Mouse (Mus musculus): ENCODE data around the gene Cask. TPM values are rescaled to one million over a fixed set of nuclear protein-coding genes. Genes with fewer than 3 reads are reported as not detected.

Cask gene
- polyA plus RNA-seq, 1 experiment from 2014 or later: 5.9 TPM

DNA sequence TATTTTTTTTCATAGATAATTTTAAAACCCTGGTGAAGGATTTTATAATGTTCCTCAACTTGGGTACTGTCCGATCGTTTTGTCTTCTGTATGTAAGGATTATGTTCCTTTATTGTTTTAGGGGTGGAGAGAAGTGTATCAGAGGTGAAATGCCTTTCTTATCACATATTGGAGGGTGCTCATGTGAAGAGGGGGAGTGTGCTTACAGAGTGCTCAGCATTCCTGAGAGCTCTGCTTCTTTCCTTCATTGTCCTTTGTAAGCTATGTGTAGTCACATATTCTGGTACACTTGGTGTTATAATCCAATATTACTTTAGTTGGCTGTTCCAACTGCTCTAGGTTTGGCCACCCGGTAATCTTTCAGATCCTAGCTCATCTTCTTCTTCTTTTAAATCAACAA lies 150.5 kb downstream of the Cask start:
- H3K27ac ChIP-seq: no peak overlapping the region
- H3K36me3 ChIP-seq: no peaks in the 10 kb centered on the region
- DNase-seq (ENCODE audit: low spot score): no peak
- H3K9me3 ChIP-seq: no peaks in the 10 kb centered on the region
- no peak overlapping the region for H3K4me3 ChIP-seq
- H3K27me3 ChIP-seq (ENCODE audit: insufficient read depth, poor library complexity, severe bottlenecking): no peaks in the 10 kb centered on the region
- 63% methylated on average over 3 of the region's 3 CpGs for WGBS
- no peaks in the 10 kb centered on the region for H3K4me1 ChIP-seq

DNA sequence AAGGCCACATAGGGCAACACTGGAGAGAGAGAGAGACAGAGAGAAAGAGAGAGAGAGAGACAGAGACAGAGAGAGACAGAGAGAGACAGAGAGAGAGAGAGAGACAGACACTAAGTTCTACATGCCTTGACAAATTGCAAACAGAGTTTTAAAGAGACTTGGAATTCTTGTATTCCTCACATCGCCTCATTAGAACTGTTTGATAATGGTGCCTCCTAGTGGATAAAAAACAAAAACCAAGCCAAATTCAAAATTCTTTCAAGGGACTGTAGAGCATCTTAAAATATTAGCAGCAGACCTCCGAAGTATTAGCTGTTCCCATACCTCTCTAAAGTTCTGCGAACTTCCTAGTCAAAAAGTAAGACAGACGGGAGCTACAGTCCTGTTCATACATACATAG lies 159.3 kb downstream of the Cask start:
- no peak for DNase-seq (ENCODE audit: low spot score)
- WGBS: 76% methylated on average over 4 of the region's 4 CpGs

DNA sequence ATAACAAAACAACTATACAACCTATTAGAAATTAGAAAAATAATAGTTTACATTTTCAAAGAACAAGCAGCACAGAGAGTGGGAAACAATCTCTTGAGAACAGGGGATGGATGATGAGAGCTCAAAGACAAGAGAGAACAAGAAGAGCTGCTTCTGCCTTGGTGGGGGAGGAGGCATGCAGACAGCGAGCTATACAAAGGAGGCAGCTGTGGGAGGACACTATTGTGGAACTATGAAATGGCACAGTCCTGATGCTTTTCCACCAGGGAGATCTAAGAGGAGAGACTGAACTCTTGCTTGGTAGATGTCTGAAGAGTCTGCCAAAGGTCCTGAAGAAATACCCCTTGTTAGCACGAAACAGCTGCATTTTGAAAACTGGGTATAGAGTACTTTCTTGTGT lies 162.8 kb downstream of the Cask start:
- WGBS: 79% methylated on average over 2 of the region's 2 CpGs
- Histone ChIP-seq H3K27me3 (ENCODE audit: insufficient read depth, poor library complexity, severe bottlenecking) (no peaks in the 10 kb centered on the region), H3K4me1 (no peaks in the 10 kb centered on the region)

More for the DNA sequence above, 159.3 kb downstream of the Cask start:
- Histone ChIP-seq H3K4me3 (no peak overlapping the region), H3K4me1 (no peaks in the 10 kb centered on the region), H3K9me3 (no peaks in the 10 kb centered on the region), H3K27me3 (ENCODE audit: insufficient read depth, poor library complexity, severe bottlenecking) (no peaks in the 10 kb centered on the region), H3K27ac (no peak overlapping the region), H3K36me3 (no peaks in the 10 kb centered on the region)

DNA sequence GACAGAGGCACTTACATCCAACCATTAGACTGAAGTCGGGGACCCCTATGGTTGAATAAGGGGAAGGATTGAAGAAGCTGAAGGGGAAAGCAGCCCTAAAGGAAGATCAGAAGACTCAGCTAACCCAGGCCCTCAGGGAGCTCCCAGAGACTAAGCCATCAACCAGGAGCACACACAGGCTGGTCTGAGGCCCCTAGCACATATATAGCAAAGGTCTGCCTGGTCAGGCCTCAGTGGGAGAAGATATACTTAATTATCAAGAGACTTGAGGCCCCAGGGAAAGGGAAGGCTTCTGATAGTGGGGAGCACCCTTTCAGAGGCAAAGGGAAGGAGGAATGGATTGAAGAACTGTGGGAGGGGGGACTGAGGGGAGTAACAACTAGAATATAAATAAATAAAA lies 164.6 kb downstream of the Cask start:
- Histone ChIP-seq H3K27ac (no peak overlapping the region), H3K4me3 (no peak overlapping the region), H3K27me3 (ENCODE audit: insufficient read depth, poor library complexity, severe bottlenecking) (no peaks in the 10 kb centered on the region), H3K4me1 (no peaks in the 10 kb centered on the region), H3K36me3 (no peaks in the 10 kb centered on the region), H3K9me3 (no peaks in the 10 kb centered on the region)
- no peak for DNase-seq (ENCODE audit: low spot score)
- 88% methylated on average over 1 of the region's 1 CpGs for WGBS

More for the DNA sequence above, 162.8 kb downstream of the Cask start:
- Histone ChIP-seq H3K4me3 (no peak overlapping the region), H3K27ac (no peak overlapping the region), H3K36me3 (no peaks in the 10 kb centered on the region), H3K9me3 (no peaks in the 10 kb centered on the region)
- DNase-seq (ENCODE audit: low spot score): no peak

DNA sequence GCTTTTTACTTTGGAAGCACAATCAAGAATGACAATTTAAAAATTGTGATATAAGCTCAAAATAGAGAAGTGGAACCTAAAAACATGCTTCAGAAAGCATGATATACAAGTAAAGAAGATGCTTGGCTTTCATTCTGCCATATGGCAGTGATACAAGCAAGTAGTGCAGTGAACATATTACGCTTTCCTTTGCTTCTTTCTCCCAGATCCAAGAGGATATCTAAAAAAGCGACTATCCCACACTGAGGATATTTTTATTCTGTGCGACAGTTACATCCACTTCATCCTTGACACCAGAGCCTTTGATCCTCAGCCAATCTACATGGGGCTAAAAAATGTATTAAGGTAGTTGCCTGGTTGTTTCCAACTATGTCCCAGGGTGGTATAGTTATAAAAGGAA lies 169.4 kb downstream of the Cask start:
- H3K4me3 ChIP-seq: no peak overlapping the region
- 87% methylated on average over 3 of the region's 3 CpGs for WGBS

DNA sequence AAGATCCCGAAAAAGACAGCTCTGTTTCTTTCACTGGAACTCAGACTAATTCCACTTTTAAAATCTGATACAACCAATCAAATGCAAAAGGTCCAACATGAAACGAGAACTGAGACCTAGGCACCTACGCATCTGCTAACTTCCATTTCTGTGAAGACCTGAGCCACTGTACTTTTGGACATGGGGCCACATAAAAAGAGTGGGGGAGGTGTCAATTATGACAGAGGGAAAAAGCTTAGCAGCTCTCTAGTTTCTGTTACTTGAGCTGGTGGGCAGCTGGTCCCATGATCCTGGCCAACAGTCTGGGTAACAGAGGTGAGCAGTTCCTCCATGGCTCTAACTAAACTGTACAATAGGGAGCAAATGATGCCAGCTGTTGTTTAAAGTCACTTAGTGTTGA lies 178.2 kb downstream of the Cask start:
- DNase-seq (ENCODE audit: low spot score): no peak
- Histone ChIP-seq H3K9me3 (no peaks in the 10 kb centered on the region), H3K27me3 (ENCODE audit: insufficient read depth, poor library complexity, severe bottlenecking) (no peaks in the 10 kb centered on the region), H3K4me3 (no peak overlapping the region), H3K36me3 (no peaks in the 10 kb centered on the region), H3K27ac (no peak overlapping the region), H3K4me1 (no peaks in the 10 kb centered on the region)
- WGBS: 86% methylated on average over 3 of the region's 3 CpGs

More for the DNA sequence above, 169.4 kb downstream of the Cask start:
- DNase-seq (ENCODE audit: low spot score): no peak
- H3K27me3 ChIP-seq (ENCODE audit: insufficient read depth, poor library complexity, severe bottlenecking): no peaks in the 10 kb centered on the region
- no peaks in the 10 kb centered on the region for H3K4me1 ChIP-seq
- H3K9me3 ChIP-seq: no peaks in the 10 kb centered on the region
- H3K27ac ChIP-seq: no peak overlapping the region
- no peaks in the 10 kb centered on the region for H3K36me3 ChIP-seq

DNA sequence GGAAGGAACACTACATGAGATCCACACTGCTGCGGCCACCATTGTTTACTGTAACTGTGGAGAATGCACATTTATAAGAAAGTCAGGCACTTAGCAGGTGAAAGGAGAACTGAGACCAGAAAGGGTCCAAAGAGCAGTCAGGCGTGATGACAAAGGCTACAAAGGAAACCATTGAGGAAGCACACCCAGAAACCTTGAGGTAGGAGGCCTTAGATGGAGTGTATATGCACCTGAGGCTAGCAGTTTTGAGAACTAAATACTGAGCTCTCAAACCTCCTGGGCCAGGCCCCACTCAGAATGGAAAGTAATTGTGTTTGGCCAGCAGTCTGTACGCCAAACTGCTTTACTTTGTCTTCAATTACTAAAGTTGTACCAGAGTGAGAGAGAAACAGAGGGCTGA lies 180.8 kb downstream of the Cask start:
- H3K36me3 ChIP-seq: no peaks in the 10 kb centered on the region
- no peaks in the 10 kb centered on the region for H3K4me1 ChIP-seq
- 81% methylated on average over 3 of the region's 3 CpGs for WGBS
- no peaks in the 10 kb centered on the region for H3K9me3 ChIP-seq
- no peaks in the 10 kb centered on the region for H3K27me3 ChIP-seq (ENCODE audit: insufficient read depth, poor library complexity, severe bottlenecking)
- no peak overlapping the region for H3K4me3 ChIP-seq
- H3K27ac ChIP-seq: no peak overlapping the region
- no peak for DNase-seq (ENCODE audit: low spot score)

DNA sequence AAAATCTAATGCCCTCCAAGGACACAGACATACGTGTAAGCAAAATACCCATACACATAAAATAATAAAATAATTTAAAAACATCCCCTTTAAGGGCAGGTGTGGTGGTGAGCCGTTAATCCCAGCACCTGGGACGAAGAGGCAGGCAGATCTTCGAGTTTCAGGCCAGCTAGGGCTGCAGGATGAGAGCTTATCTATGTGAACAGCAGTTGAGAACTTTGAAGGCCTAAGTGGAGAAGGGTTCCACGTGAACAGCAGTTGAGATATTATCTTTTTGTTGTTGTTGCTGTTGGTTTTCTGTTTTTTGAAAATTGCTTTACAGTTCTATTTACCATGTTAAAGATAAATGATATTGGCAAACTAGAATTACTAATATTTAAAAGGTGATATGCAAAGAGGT lies 182.3 kb downstream of the Cask start:
- Histone ChIP-seq H3K27ac (no peak overlapping the region), H3K36me3 (no peaks in the 10 kb centered on the region), H3K9me3 (no peaks in the 10 kb centered on the region), H3K4me3 (no peak overlapping the region), H3K27me3 (ENCODE audit: insufficient read depth, poor library complexity, severe bottlenecking) (no peaks in the 10 kb centered on the region), H3K4me1 (no peaks in the 10 kb centered on the region)
- 64% methylated on average over 5 of the region's 5 CpGs for WGBS
- no peak for DNase-seq (ENCODE audit: low spot score)

DNA sequence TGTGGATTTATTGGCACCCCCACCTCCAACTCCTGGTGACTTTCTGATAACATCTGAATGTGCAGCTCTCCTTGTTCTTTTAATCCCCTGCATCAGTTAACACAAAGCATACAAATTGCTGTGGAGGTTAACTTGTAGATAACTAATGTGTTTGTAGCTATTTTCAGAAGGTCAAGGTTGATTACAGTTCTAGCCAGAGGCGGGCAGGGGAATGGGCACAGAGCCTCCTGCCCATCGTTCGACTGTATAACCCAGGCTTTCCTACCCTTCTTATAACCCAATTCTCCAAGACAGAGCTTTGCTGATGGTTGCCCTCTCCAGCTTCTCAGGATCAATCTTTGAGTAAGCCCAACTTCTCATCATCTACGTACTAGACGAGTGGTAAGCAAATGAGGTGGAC lies 190.1 kb downstream of the Cask start, which contains the start of gene Gpr82:
TSS of gene Gpr82 (plus strand) at position 301 of the 400 bp plus-strand sequence.
- H3K36me3 ChIP-seq: no peaks in the 10 kb centered on the region
- H3K4me1 ChIP-seq: no peaks in the 10 kb centered on the region
- DNase-seq (ENCODE audit: low spot score): no peak
- no peaks in the 10 kb centered on the region for H3K27me3 ChIP-seq (ENCODE audit: insufficient read depth, poor library complexity, severe bottlenecking)
- H3K27ac ChIP-seq: no peak within 1 kb of the TSS
- H3K4me3 ChIP-seq: no peak within 1 kb of the TSS
- no peaks in the 10 kb centered on the region for H3K9me3 ChIP-seq
- WGBS: 89% methylated on average over 5 of the region's 5 CpGs

DNA sequence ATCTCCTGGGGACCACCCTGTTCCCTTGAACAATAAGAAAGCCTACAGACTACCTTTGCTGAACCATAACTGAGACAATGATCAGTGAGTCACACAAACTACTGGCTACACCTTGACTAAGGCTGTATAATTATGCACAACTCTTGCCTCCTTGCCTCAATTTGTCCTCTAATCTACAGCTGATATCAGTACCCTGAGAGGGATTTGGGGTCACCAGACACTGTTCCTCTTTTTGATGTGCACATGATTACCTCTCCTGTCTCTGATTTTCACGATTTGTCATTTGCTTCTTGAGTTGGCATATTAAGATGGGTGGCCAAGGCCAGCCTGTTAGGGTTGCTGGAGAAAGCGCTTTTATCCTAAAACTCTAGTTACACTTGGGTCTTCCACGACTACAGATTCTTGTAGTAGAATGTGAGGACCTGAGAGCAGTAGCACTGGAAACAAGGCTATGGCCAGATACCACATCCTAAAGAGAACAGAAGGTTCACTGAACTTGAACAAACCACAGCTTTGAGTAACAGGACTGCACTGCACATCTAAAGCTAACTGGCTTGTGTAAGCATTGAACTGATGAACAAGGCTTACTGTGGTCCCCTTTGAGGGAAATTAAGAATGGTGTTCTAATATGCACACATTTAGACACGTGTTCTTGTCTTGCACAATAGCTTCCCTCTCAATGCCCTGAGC lies 191.8 kb downstream of the Cask start:
- no peak for DNase-seq (ENCODE audit: low spot score)
- Histone ChIP-seq H3K27me3 (ENCODE audit: insufficient read depth, poor library complexity, severe bottlenecking) (no peaks in the 10 kb centered on the region), H3K27ac (no peak overlapping the region), H3K36me3 (no peaks in the 10 kb centered on the region), H3K4me1 (no peaks in the 10 kb centered on the region), H3K9me3 (no peaks in the 10 kb centered on the region), H3K4me3 (no peak overlapping the region)
- 65% methylated on average over 4 of the region's 4 CpGs for WGBS

DNA sequence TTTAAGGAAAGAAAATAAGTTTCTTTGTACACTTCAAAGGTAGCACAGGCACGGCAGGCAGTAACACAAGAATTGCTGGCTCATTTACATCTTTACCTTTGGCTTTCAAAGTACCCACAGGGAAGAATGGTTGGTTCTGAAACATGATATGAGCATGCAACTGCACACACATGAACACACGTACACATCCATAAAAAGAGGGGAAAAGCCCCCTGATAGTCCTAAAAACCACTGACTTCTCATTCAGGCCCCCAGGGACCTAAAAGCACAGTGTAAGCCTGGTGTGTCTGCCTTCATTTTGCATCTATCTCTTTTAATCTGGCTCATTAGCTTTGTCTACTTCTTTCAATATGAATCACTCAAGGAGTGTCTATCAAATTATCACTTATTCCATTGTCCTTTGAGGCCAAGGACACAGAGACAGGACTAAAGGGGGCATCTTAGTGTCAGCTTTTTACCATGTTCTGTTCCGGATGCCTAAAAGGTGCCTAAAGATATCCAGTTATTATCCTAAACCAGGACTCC lies 192.5 kb downstream of the Cask start:
- H3K27ac ChIP-seq: no peak overlapping the region
- H3K4me1 ChIP-seq: no peaks in the 10 kb centered on the region
- H3K36me3 ChIP-seq: no peaks in the 10 kb centered on the region
- DNase-seq (ENCODE audit: low spot score): no peak
- no peak overlapping the region for H3K4me3 ChIP-seq
- 81% methylated on average over 3 of the region's 3 CpGs for WGBS
- no peaks in the 10 kb centered on the region for H3K27me3 ChIP-seq (ENCODE audit: insufficient read depth, poor library complexity, severe bottlenecking)
- no peaks in the 10 kb centered on the region for H3K9me3 ChIP-seq

DNA sequence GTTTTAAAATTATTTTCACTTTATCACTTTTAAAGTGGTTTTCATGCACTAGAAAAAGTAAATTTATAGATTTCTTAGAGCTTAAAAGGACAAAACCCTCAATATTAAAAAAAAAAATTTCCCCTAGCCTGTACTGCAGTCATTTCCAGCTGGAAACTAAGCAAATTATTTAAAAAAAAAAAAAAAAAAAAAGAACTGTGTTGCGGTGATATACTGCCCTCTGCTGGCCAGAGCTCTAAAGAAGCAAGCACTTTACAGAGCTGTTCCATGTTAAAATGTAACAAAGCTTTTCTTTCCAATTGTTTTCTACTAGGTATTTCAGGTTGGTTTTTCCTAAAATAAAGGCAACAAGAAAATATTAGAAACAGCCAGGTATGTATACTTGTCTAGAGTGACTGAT lies 194.4 kb downstream of the Cask start:
- H3K4me3 ChIP-seq: no peak overlapping the region
- H3K36me3 ChIP-seq: no peaks in the 10 kb centered on the region
- no peak overlapping the region for H3K27ac ChIP-seq
- DNase-seq (ENCODE audit: low spot score): no peak
- no peaks in the 10 kb centered on the region for H3K4me1 ChIP-seq
- no peaks in the 10 kb centered on the region for H3K27me3 ChIP-seq (ENCODE audit: insufficient read depth, poor library complexity, severe bottlenecking)
- H3K9me3 ChIP-seq: no peaks in the 10 kb centered on the region
- 6% methylated on average over 1 of the region's 1 CpGs for WGBS

DNA sequence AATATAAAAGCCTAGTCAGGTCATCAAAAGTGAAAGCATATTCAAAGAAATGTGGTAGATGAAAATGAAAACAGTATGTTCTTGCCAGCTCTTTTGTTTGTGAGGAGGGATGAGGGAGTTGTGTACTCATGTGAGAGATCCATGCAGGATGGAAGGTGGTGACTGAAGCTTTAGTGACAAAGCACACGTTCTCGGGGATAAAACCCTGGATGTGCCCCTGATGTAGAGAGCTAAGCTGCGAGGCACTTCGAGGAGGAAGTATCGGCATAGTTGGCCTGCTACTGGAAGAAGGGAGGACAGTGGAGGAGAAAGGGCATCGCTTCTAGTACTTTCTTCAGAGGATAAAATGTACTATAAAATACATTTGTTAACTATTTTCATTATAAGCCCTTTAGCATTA lies 195.3 kb downstream of the Cask start:
- no peak for DNase-seq (ENCODE audit: low spot score)
- H3K4me3 ChIP-seq: no peak overlapping the region
- no peaks in the 10 kb centered on the region for H3K27me3 ChIP-seq (ENCODE audit: insufficient read depth, poor library complexity, severe bottlenecking)
- no peaks in the 10 kb centered on the region for H3K36me3 ChIP-seq
- no peak overlapping the region for H3K27ac ChIP-seq
- H3K9me3 ChIP-seq: no peaks in the 10 kb centered on the region
- H3K4me1 ChIP-seq: no peaks in the 10 kb centered on the region
- 78% methylated on average over 6 of the region's 6 CpGs for WGBS

DNA sequence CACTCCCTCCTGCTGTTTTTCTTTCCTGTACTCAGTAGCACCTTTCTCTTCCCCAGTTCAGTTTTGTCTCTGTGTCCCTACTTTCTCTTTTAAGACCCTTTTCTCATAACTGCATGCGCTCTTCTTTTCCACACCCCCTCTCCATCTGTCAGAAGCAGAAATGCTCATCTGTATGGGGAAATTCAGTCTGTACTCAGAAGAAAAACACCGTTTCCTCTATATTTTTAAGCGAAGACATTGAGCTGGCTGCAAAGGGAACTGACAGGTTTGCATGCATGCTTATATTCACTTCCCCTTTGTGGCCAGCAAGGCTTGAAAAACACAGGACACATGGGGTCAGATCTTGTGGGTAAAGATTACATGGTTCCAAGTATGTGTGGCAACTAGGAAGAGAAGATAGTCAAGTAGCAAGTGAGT lies 196.2 kb downstream of the Cask start:
- no peak overlapping the region for H3K4me3 ChIP-seq
- DNase-seq (ENCODE audit: low spot score): no peak
- WGBS: 83% methylated on average over 3 of the region's 3 CpGs
- no peak overlapping the region for H3K27ac ChIP-seq
- no peaks in the 10 kb centered on the region for H3K4me1 ChIP-seq
- H3K27me3 ChIP-seq (ENCODE audit: insufficient read depth, poor library complexity, severe bottlenecking): no peaks in the 10 kb centered on the region
- H3K9me3 ChIP-seq: no peaks in the 10 kb centered on the region
- H3K36me3 ChIP-seq: no peaks in the 10 kb centered on the region

Measured in heart, embryonic 10.5 days (tissue).